Mouse (Mus musculus): ENCODE data around the gene Erbin. TPM values are rescaled to one million over a fixed set of nuclear protein-coding genes. Genes with fewer than 3 reads are reported as not detected.

Erbin gene
- polyA plus RNA-seq, 1 experiment from 2014 or later, result 34.0 TPM

DNA sequence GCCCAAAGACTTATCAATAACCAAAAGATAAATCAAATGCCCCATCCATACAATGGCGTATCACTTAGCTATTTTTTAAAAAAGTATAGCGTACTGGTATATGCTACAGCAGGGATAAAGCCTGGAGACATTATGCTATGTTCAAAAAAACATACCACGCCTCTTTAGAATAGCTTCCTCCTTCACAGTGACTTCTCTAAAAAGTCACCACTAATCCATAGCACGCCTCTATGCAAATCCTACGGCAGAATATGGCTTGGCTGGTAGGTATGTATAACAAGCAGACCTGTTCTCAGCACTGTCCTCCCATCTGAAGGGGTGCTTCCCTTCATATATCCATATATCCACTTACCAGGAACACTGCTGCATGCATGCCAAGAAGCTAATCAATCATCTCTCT, 27.2 kb downstream of the Erbin start:
- Histone ChIP-seq H3K27ac (ENCODE audit: low read depth, low read length) (no peak overlapping the region), H3K4me3 (ENCODE audit: low read depth, low read length) (no peak overlapping the region), H3K27me3 (ENCODE audit: control insufficient read depth, insufficient read depth, low read length) (no peaks in the 10 kb centered on the region), H3K4me2 (replicated peaks; ENCODE audit: low read depth, low read length) (no peak overlapping the region), H3K9ac (ENCODE audit: low read depth, low read length) (no peak overlapping the region), H3K36me3 (ENCODE audit: control insufficient read depth, insufficient read depth, low read length) (no peaks in the 10 kb centered on the region), H3K4me1 (replicated peaks; ENCODE audit: control insufficient read depth, insufficient read depth, low read length) (no peaks in the 10 kb centered on the region), H3K9me3 (ENCODE audit: control insufficient read depth, low read length) (no peaks in the 10 kb centered on the region)
- ATAC-seq (ENCODE audit: low FRiP score) (no peak), DNase-seq (ENCODE audit: low spot score) (no peak)
- 90% methylated on average over 5 of the region's 5 CpGs for WGBS

DNA sequence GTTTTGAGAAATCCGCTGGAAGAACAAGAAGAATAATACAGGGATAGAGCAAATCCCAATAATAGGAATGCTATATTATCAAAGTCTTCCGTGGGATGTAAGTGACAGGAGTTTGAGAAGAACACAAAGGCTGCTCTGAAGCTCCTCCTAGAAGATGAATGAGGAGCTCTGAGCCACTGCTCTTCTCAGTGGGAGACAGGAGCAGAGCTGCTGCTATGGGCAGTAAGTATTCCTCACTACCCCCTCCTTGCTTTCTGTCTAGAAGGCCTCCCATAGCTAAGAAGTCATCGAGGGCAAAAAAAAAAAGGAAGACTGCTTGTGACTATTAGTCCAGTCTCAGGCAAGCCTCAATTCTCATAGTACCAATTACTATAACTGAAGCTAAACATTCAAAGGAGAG, 30.3 kb downstream of the Erbin start:
- no peaks in the 10 kb centered on the region for H3K27me3 ChIP-seq (ENCODE audit: control insufficient read depth, insufficient read depth, low read length)
- H3K36me3 ChIP-seq (ENCODE audit: control insufficient read depth, insufficient read depth, low read length), result no peaks in the 10 kb centered on the region
- H3K4me3 ChIP-seq (ENCODE audit: low read depth, low read length), result no peak overlapping the region
- H3K4me1 ChIP-seq (replicated peaks; ENCODE audit: control insufficient read depth, insufficient read depth, low read length), result no peaks in the 10 kb centered on the region
- ATAC-seq (ENCODE audit: low FRiP score) (no peak), DNase-seq (ENCODE audit: low spot score) (no peak)
- no peaks in the 10 kb centered on the region for H3K9me3 ChIP-seq (ENCODE audit: control insufficient read depth, low read length)
- H3K27ac ChIP-seq (ENCODE audit: low read depth, low read length), result no peak overlapping the region
- no peak overlapping the region for H3K4me2 ChIP-seq (replicated peaks; ENCODE audit: low read depth, low read length)
- 23% methylated on average over 3 of the region's 3 CpGs for WGBS
- H3K9ac ChIP-seq (ENCODE audit: low read depth, low read length), result no peak overlapping the region

GRCm38 (mm10) chr13:103886503-103886902, 33.8 kb downstream of the Erbin start:
- 88% methylated on average over 3 of the region's 3 CpGs for WGBS
- no peak overlapping the region for H3K9ac ChIP-seq (ENCODE audit: low read depth, low read length)
- ATAC-seq (ENCODE audit: low FRiP score), result no peak

DNA sequence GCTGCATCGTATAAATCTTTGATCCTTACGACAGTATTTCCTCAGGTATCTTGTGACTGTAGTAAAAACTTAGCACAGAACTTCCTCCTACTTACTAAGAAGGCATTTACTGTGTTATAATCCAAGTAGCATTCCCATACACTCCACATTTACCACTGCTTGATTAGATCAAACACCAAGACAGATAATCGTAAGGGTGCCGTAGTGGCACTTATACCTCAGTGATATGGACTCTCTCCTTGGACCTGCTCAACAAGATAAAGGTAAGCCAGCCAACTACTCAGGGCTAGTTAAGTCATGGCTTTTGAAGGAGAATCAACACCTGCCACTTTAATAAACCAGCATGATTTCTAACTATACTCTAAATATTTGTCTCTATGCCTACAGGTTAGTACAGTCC, 39.1 kb downstream of the Erbin start:
- Histone ChIP-seq H3K9ac (ENCODE audit: low read depth, low read length) (no peak overlapping the region), H3K36me3 (ENCODE audit: control insufficient read depth, insufficient read depth, low read length) (no peaks in the 10 kb centered on the region), H3K27me3 (ENCODE audit: control insufficient read depth, insufficient read depth, low read length) (no peaks in the 10 kb centered on the region), H3K27ac (ENCODE audit: low read depth, low read length) (no peak overlapping the region), H3K4me1 (replicated peaks; ENCODE audit: control insufficient read depth, insufficient read depth, low read length) (no peaks in the 10 kb centered on the region), H3K4me2 (replicated peaks; ENCODE audit: low read depth, low read length) (no peak overlapping the region), H3K9me3 (ENCODE audit: control insufficient read depth, low read length) (no peaks in the 10 kb centered on the region), H3K4me3 (ENCODE audit: low read depth, low read length) (no peak overlapping the region)
- DNase-seq (ENCODE audit: low spot score) (no peak), ATAC-seq (ENCODE audit: low FRiP score) (no peak)
- 97% methylated on average over 4 of the region's 4 CpGs for WGBS

More at GRCm38 (mm10) chr13:103886503-103886902, 33.8 kb downstream of the Erbin start:
- no peaks in the 10 kb centered on the region for H3K36me3 ChIP-seq (ENCODE audit: control insufficient read depth, insufficient read depth, low read length)
- no peaks in the 10 kb centered on the region for H3K27me3 ChIP-seq (ENCODE audit: control insufficient read depth, insufficient read depth, low read length)
- H3K27ac ChIP-seq (ENCODE audit: low read depth, low read length), result no peak overlapping the region
- DNase-seq (ENCODE audit: low spot score), result no peak
- no peak overlapping the region for H3K4me3 ChIP-seq (ENCODE audit: low read depth, low read length)
- H3K4me2 ChIP-seq (replicated peaks; ENCODE audit: low read depth, low read length), result no peak overlapping the region
- H3K9me3 ChIP-seq (ENCODE audit: control insufficient read depth, low read length), result no peaks in the 10 kb centered on the region
- no peaks in the 10 kb centered on the region for H3K4me1 ChIP-seq (replicated peaks; ENCODE audit: control insufficient read depth, insufficient read depth, low read length)

DNA sequence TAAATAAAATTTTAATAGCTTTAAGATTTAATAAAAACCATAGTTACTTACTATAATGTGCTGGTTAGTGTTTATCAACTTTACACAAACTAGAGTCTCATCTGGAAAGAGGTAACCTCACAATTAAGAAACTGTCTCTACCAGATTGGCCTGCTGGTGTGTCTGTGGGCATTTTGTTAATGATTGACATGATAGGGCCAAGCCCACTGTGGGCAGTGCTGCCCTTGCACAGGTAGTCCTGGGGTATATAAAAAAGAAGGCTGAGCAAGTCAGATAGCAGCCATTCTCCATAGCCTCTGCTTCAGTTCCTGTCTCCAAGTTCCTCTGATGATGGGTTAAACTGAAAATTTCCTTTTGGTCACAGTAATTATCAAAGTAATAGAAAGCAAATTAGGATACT, 43.6 kb downstream of the Erbin start:
- no peak for ATAC-seq (ENCODE audit: low FRiP score)
- no peak overlapping the region for H3K9ac ChIP-seq (ENCODE audit: low read depth, low read length)
- H3K4me2 ChIP-seq (replicated peaks; ENCODE audit: low read depth, low read length), result no peak overlapping the region
- H3K36me3 ChIP-seq (ENCODE audit: control insufficient read depth, insufficient read depth, low read length), result no peaks in the 10 kb centered on the region
- DNase-seq (ENCODE audit: low spot score), result no peak
- no peaks in the 10 kb centered on the region for H3K27me3 ChIP-seq (ENCODE audit: control insufficient read depth, insufficient read depth, low read length)
- H3K9me3 ChIP-seq (ENCODE audit: control insufficient read depth, low read length), result no peaks in the 10 kb centered on the region
- H3K4me3 ChIP-seq (ENCODE audit: low read depth, low read length), result no peak overlapping the region
- H3K27ac ChIP-seq (ENCODE audit: low read depth, low read length), result no peak overlapping the region
- no peaks in the 10 kb centered on the region for H3K4me1 ChIP-seq (replicated peaks; ENCODE audit: control insufficient read depth, insufficient read depth, low read length)

DNA sequence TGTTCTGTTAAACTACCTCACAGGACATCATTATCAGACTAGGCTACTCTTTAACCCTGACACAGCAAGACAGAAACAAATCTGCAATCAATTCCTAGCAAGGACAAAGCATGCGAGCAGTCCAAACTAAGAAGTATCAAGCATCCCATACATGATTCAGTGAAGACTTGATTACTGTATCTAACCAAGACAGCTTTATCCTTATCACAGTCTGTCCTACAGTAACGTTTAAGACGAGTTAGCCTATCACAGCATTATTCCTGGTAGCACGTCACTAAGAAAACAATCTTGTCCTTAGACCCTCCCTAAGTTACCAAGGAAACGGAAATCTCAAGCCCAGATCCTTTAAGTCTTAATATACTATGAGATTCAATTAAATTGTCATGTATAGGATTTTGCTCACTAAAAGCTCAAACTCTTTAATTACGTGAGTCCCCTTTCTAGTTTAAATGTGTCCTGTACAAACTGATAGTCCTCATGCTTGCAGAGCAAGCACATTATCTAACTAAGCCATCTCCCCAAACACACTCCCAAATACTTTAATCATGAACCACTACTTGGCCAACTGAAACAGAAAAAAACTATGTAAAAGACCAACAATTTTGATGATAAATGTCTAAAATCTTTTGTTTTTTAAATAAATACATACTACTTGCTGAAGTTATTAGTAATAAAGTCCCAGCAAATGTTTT, 44.3 kb downstream of the Erbin start:
- DNase-seq (ENCODE audit: low spot score) (no peak), ATAC-seq (ENCODE audit: low FRiP score) (no peak)
- no peak overlapping the region for H3K4me2 ChIP-seq (replicated peaks; ENCODE audit: low read depth, low read length)
- H3K27me3 ChIP-seq (ENCODE audit: control insufficient read depth, insufficient read depth, low read length), result no peaks in the 10 kb centered on the region
- H3K9me3 ChIP-seq (ENCODE audit: control insufficient read depth, low read length), result no peaks in the 10 kb centered on the region
- no peaks in the 10 kb centered on the region for H3K4me1 ChIP-seq (replicated peaks; ENCODE audit: control insufficient read depth, insufficient read depth, low read length)
- 91% methylated on average over 6 of the region's 6 CpGs for WGBS
- no peak overlapping the region for H3K4me3 ChIP-seq (ENCODE audit: low read depth, low read length)
- H3K9ac ChIP-seq (ENCODE audit: low read depth, low read length), result no peak overlapping the region
- H3K36me3 ChIP-seq (ENCODE audit: control insufficient read depth, insufficient read depth, low read length), result no peaks in the 10 kb centered on the region
- no peak overlapping the region for H3K27ac ChIP-seq (ENCODE audit: low read depth, low read length)

GRCm38 (mm10) chr13:103870786-103871185, 49.5 kb downstream of the Erbin start:
- DNase-seq (ENCODE audit: low spot score), result no peak
- H3K36me3 ChIP-seq (ENCODE audit: control insufficient read depth, insufficient read depth, low read length), result no peaks in the 10 kb centered on the region
- no peak overlapping the region for H3K27ac ChIP-seq (ENCODE audit: low read depth, low read length)
- 84% methylated on average over 3 of the region's 3 CpGs for WGBS
- no peak overlapping the region for H3K4me2 ChIP-seq (replicated peaks; ENCODE audit: low read depth, low read length)
- ATAC-seq (ENCODE audit: low FRiP score), result no peak
- no peaks in the 10 kb centered on the region for H3K9me3 ChIP-seq (ENCODE audit: control insufficient read depth, low read length)
- no peaks in the 10 kb centered on the region for H3K27me3 ChIP-seq (ENCODE audit: control insufficient read depth, insufficient read depth, low read length)
- H3K9ac ChIP-seq (ENCODE audit: low read depth, low read length), result no peak overlapping the region
- H3K4me1 ChIP-seq (replicated peaks; ENCODE audit: control insufficient read depth, insufficient read depth, low read length), result no peaks in the 10 kb centered on the region
- H3K4me3 ChIP-seq (ENCODE audit: low read depth, low read length), result no peak overlapping the region

DNA sequence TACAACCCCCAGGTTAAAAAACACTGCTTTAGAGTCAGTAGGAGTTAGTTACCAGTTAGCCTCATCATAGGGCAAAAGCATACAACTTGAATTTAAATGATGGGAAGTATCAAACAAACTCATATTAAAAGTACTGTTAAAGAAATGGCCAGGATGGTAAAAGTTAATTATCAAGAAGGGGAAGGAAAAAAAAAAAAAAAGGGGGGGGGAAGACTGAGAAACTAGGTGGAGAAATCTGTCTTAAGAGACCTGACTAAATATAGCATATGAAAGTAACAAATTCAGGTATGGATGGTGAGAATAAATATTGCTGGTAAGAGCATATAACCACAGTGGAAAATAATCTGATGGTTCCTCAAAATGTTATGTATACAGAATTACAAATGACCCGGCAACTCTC, 50.2 kb downstream of the Erbin start:
- H3K4me2 ChIP-seq (replicated peaks; ENCODE audit: low read depth, low read length), result no peak overlapping the region
- H3K27ac ChIP-seq (ENCODE audit: low read depth, low read length), result no peak overlapping the region
- H3K4me1 ChIP-seq (replicated peaks; ENCODE audit: control insufficient read depth, insufficient read depth, low read length), result no peaks in the 10 kb centered on the region
- H3K36me3 ChIP-seq (ENCODE audit: control insufficient read depth, insufficient read depth, low read length), result no peaks in the 10 kb centered on the region
- no peak overlapping the region for H3K9ac ChIP-seq (ENCODE audit: low read depth, low read length)
- DNase-seq (ENCODE audit: low spot score) (no peak), ATAC-seq (ENCODE audit: low FRiP score) (no peak)
- no peaks in the 10 kb centered on the region for H3K27me3 ChIP-seq (ENCODE audit: control insufficient read depth, insufficient read depth, low read length)
- no peaks in the 10 kb centered on the region for H3K9me3 ChIP-seq (ENCODE audit: control insufficient read depth, low read length)
- no peak overlapping the region for H3K4me3 ChIP-seq (ENCODE audit: low read depth, low read length)
- WGBS, result 100% methylated on average over 1 of the region's 1 CpGs

- no peak for ATAC-seq (ENCODE audit: low FRiP score)
- 89% methylated on average over 1 of the region's 1 CpGs for WGBS
- no peaks in the 10 kb centered on the region for H3K9me3 ChIP-seq (ENCODE audit: control insufficient read depth, low read length)
Measured at GRCm38 (mm10) chr13:103868875-103869274, 51.4 kb downstream of the Erbin start.

More at GRCm38 (mm10) chr13:103868875-103869274, 51.4 kb downstream of the Erbin start:
- H3K9ac ChIP-seq (ENCODE audit: low read depth, low read length), result no peak overlapping the region
- no peak for DNase-seq (ENCODE audit: low spot score)
- H3K4me1 ChIP-seq (replicated peaks; ENCODE audit: control insufficient read depth, insufficient read depth, low read length), result no peaks in the 10 kb centered on the region
- no peaks in the 10 kb centered on the region for H3K27me3 ChIP-seq (ENCODE audit: control insufficient read depth, insufficient read depth, low read length)
- no peaks in the 10 kb centered on the region for H3K36me3 ChIP-seq (ENCODE audit: control insufficient read depth, insufficient read depth, low read length)
- H3K4me2 ChIP-seq (replicated peaks; ENCODE audit: low read depth, low read length), result no peak overlapping the region
- no peak overlapping the region for H3K4me3 ChIP-seq (ENCODE audit: low read depth, low read length)
- no peak overlapping the region for H3K27ac ChIP-seq (ENCODE audit: low read depth, low read length)
